Mouse (Mus musculus) forebrain, embryonic 13.5 days (tissue): ENCODE data around the gene Foxl2. TPM values are rescaled to one million over a fixed set of nuclear protein-coding genes. Genes with fewer than 3 reads are reported as not detected.
A peak's percentile ranks its signal among the peaks of the same experiment; 100 is the strongest.

Experiments used
- ATAC-seq: fragments of 200-750 bp; cut with Nextera tagmentation; 2 replicates; pipeline ENCODE4 v1.8.0; 2017
- H3K27ac ChIP-seq: fragments of 300-500 bp; sonication (generic); 2 replicates; pipeline ENCODE4 v1.5.1; 2015; ENCODE audit warnings: inconsistent platforms, mild to moderate bottlenecking, moderate library complexity
- H3K27me3 ChIP-seq: fragments of 300-500 bp; sonication (generic); 2 replicates; pipeline ENCODE4 v1.6.1; 2015; ENCODE audit warnings: mild to moderate bottlenecking, inconsistent platforms
- H3K36me3 ChIP-seq: fragments of 300-500 bp; sonication (generic); 2 replicates; pipeline ENCODE4 v1.6.1; 2015; ENCODE audit warnings: mild to moderate bottlenecking, inconsistent platforms; ENCODE audit not compliant: poor library complexity, severe bottlenecking
- H3K4me1 ChIP-seq: fragments of 300-500 bp; sonication (generic); 2 replicates; pipeline ENCODE4 v1.6.1; 2015; ENCODE audit warnings: inconsistent platforms
- H3K4me2 ChIP-seq: fragments of 300-500 bp; sonication (generic); 2 replicates; pipeline ENCODE4 v1.6.1; 2015; ENCODE audit warnings: inconsistent platforms, mild to moderate bottlenecking, moderate library complexity
- H3K4me3 ChIP-seq: fragments of 300-500 bp; sonication (generic); 2 replicates; pipeline ENCODE4 v1.5.1; 2015; ENCODE audit warnings: mild to moderate bottlenecking, inconsistent platforms
- H3K9ac ChIP-seq: fragments of 300-500 bp; sonication (generic); 2 replicates; pipeline ENCODE4 v1.6.1; 2015; ENCODE audit warnings: mild to moderate bottlenecking, inconsistent platforms
- H3K9me3 ChIP-seq: fragments of 300-500 bp; sonication (generic); replicated peaks from 2 replicates; pipeline ENCODE4 v1.6.1; 2016; ENCODE audit warnings: inconsistent platforms
- WGBS: fragments of 180-500 bp; shearing (Covaris S2); methylation state at CpG from one replicate; pipeline ENCODE4 v1.1.7; 2015; 5-methylcytosine and 5-hydroxymethylcytosine counted together
- polyA plus RNA-seq: library from polyadenylated mRNA; unstranded; fragments of >200 nt; fragmentation: Nextera tagmentation; extraction: Ambion mirVana; gene quantifications from 2 replicates; pipeline ENCODE4 v1.2.1, GENCODE M21; 2015

The Foxl2 gene
- polyA plus RNA-seq, 1 experiment from 2014 or later, result 0.34 TPM

GRCm38 (mm10) chr9:98973101-98973521 is 18.0 kb downstream of the Foxl2 start:
- peak overlapping the region; percentile 33 for H3K4me3 ChIP-seq
- no peaks in the 10 kb centered on the region for H3K36me3 ChIP-seq
- under 1% methylated on average over 40 of the region's 40 CpGs for WGBS
- peak overlapping the region; percentile 34 for H3K9ac ChIP-seq
- peaks cover 11% of the 10 kb centered on the region; the same call in 1 of the 2 replicates for H3K9me3 ChIP-seq
- H3K4me1 ChIP-seq, result peaks cover 9% of the 10 kb centered on the region
- no peak overlapping the region for H3K27ac ChIP-seq
- H3K4me2 ChIP-seq, result peak overlapping the region; percentile 56
- no peak; the same call in 1 of the 2 replicates for ATAC-seq
- peaks cover 93% of the 10 kb centered on the region for H3K27me3 ChIP-seq

GRCm38 (mm10) chr9:98973561-98973960 is 18.5 kb downstream of the Foxl2 start:
- Histone ChIP-seq H3K27ac (no peak overlapping the region), H3K9me3 (peaks cover 11% of the 10 kb centered on the region; the same call in 1 of the 2 replicates), H3K4me1 (peaks cover 9% of the 10 kb centered on the region), H3K36me3 (no peaks in the 10 kb centered on the region), H3K4me3 (peak overlapping the region; percentile 33; the same call in 1 of the 2 replicates), H3K9ac (no peak overlapping the region), H3K4me2 (peak overlapping the region; percentile 56), H3K27me3 (peaks cover 93% of the 10 kb centered on the region)
- no peak for ATAC-seq
- WGBS, result 3% methylated on average over 7 of the region's 7 CpGs

- Histone ChIP-seq H3K4me1 (peaks cover 14% of the 10 kb centered on the region), H3K9me3 (peaks cover 11% of the 10 kb centered on the region; the same call in 1 of the 2 replicates), H3K4me2 (no peak overlapping the region), H3K9ac (no peak overlapping the region), H3K27ac (no peak overlapping the region), H3K36me3 (no peaks in the 10 kb centered on the region), H3K4me3 (no peak overlapping the region), H3K27me3 (peaks cover 83% of the 10 kb centered on the region)
- WGBS, result 33% methylated on average over 2 of the region's 2 CpGs
- no peak for ATAC-seq
Measured at GRCm38 (mm10) chr9:98974898-98975297, 19.8 kb downstream of the Foxl2 start.

- no peaks in the 10 kb centered on the region for H3K36me3 ChIP-seq
- WGBS, result 86% methylated on average over 1 of the region's 1 CpGs
Measured at GRCm38 (mm10) chr9:98976081-98976480, 21.0 kb downstream of the Foxl2 start.

GRCm38 (mm10) chr9:98976520-98976919 is 21.4 kb downstream of the Foxl2 start:
- H3K4me3 ChIP-seq, result no peak overlapping the region
- no peak overlapping the region for H3K9ac ChIP-seq
- ATAC-seq, result no peak
- peaks cover 16% of the 10 kb centered on the region for H3K4me1 ChIP-seq
- H3K4me2 ChIP-seq, result no peak overlapping the region
- no peaks in the 10 kb centered on the region for H3K36me3 ChIP-seq
- peaks cover 67% of the 10 kb centered on the region for H3K27me3 ChIP-seq
- no peaks in the 10 kb centered on the region for H3K9me3 ChIP-seq
- 39% methylated on average over 5 of the region's 5 CpGs for WGBS
- H3K27ac ChIP-seq, result no peak overlapping the region

More at GRCm38 (mm10) chr9:98976081-98976480, 21.0 kb downstream of the Foxl2 start:
- H3K9ac ChIP-seq, result no peak overlapping the region
- no peak overlapping the region for H3K4me3 ChIP-seq
- no peak overlapping the region for H3K4me2 ChIP-seq
- peaks cover 1% of the 10 kb centered on the region; the same call in 1 of the 2 replicates for H3K9me3 ChIP-seq
- H3K4me1 ChIP-seq, result peaks cover 16% of the 10 kb centered on the region
- no peak overlapping the region for H3K27ac ChIP-seq
- ATAC-seq, result no peak
- peaks cover 72% of the 10 kb centered on the region for H3K27me3 ChIP-seq

GRCm38 (mm10) chr9:98979431-98980416 is 24.6 kb downstream of the Foxl2 start:
- Histone ChIP-seq H3K27me3 (peaks cover 51% of the 10 kb centered on the region), H3K9ac (0 out of 2 replicates have a peak overlapping the region, but pooled peaks have one; percentile 32), H3K9me3 (no peaks in the 10 kb centered on the region), H3K4me2 (peak overlapping the region; percentile 57), H3K36me3 (no peaks in the 10 kb centered on the region), H3K4me3 (peak overlapping the region; percentile 31), H3K4me1 (peaks cover 8% of the 10 kb centered on the region; the same call in 1 of the 2 replicates), H3K27ac (no peak overlapping the region)
- peak; percentile 84 for ATAC-seq
- 5% methylated on average over 29 of the region's 29 CpGs for WGBS

- no peaks in the 10 kb centered on the region for H3K36me3 ChIP-seq
- peak within 1 kb of the TSS; percentile 51 for H3K27ac ChIP-seq
- ATAC-seq, result peak; percentile 99
- peak within 1 kb of the TSS; percentile 83 for H3K4me3 ChIP-seq
- H3K9me3 ChIP-seq, result no peaks in the 10 kb centered on the region
- H3K4me1 ChIP-seq, result peaks cover 11% of the 10 kb centered on the region
- peaks cover 16% of the 10 kb centered on the region for H3K27me3 ChIP-seq
- peak within 1 kb of the TSS; percentile 84 for H3K4me2 ChIP-seq
- WGBS, result under 1% methylated on average over 45 of the region's 45 CpGs
- H3K9ac ChIP-seq, result peak within 1 kb of the TSS; percentile 84
Measured at GRCm38 (mm10) chr9:98985800-98986475, 30.9 kb downstream of the Foxl2 start, which contains the start of gene Faim. TSS of gene Faim (plus strand) at chr9:98986373.

GRCm38 (mm10) chr9:98986476-98987096 is 31.5 kb downstream of the Foxl2 start:
- under 1% methylated on average over 48 of the region's 50 CpGs for WGBS
- peak overlapping the region; percentile 83 for H3K4me3 ChIP-seq
- no peaks in the 10 kb centered on the region for H3K36me3 ChIP-seq
- peak overlapping the region; percentile 84 for H3K9ac ChIP-seq
- H3K27me3 ChIP-seq, result peaks cover 16% of the 10 kb centered on the region
- peak; percentile 52 for ATAC-seq
- peaks cover 11% of the 10 kb centered on the region for H3K4me1 ChIP-seq
- no peak overlapping the region; the same call in 1 of the 2 replicates for H3K27ac ChIP-seq
- no peaks in the 10 kb centered on the region for H3K9me3 ChIP-seq
- H3K4me2 ChIP-seq, result peak overlapping the region; percentile 84

- H3K27me3 ChIP-seq, result peaks cover 15% of the 10 kb centered on the region
- H3K27ac ChIP-seq, result no peak overlapping the region
- WGBS, result 51% methylated on average over 9 of the region's 9 CpGs
- no peak for ATAC-seq
- H3K9ac ChIP-seq, result peak overlapping the region; percentile 84
- H3K9me3 ChIP-seq, result no peaks in the 10 kb centered on the region
- H3K4me3 ChIP-seq, result peak overlapping the region; percentile 83
- peaks cover 11% of the 10 kb centered on the region for H3K4me1 ChIP-seq
- no peaks in the 10 kb centered on the region for H3K36me3 ChIP-seq
- peak overlapping the region; percentile 84 for H3K4me2 ChIP-seq
Measured at GRCm38 (mm10) chr9:98987131-98987530, 32.0 kb downstream of the Foxl2 start.

GRCm38 (mm10) chr9:98994103-98994502 is 39.0 kb downstream of the Foxl2 start:
- WGBS, result 86% methylated on average over 4 of the region's 4 CpGs
- Histone ChIP-seq H3K9ac (no peak overlapping the region), H3K4me3 (no peak overlapping the region), H3K36me3 (peaks cover 30% of the 10 kb centered on the region; the same call in 1 of the 2 replicates), H3K4me2 (no peak overlapping the region), H3K4me1 (no peaks in the 10 kb centered on the region), H3K27ac (no peak overlapping the region), H3K9me3 (no peaks in the 10 kb centered on the region), H3K27me3 (no peaks in the 10 kb centered on the region)
- no peak for ATAC-seq

- no peak for ATAC-seq
- H3K4me2 ChIP-seq, result no peak overlapping the region
- H3K9me3 ChIP-seq, result no peaks in the 10 kb centered on the region
- WGBS, result 78% methylated on average over 9 of the region's 9 CpGs
- peaks cover 47% of the 10 kb centered on the region for H3K36me3 ChIP-seq
- no peaks in the 10 kb centered on the region for H3K27me3 ChIP-seq
- H3K4me1 ChIP-seq, result no peaks in the 10 kb centered on the region
- H3K4me3 ChIP-seq, result no peak overlapping the region
- no peak overlapping the region for H3K9ac ChIP-seq
- H3K27ac ChIP-seq, result no peak overlapping the region
Measured at GRCm38 (mm10) chr9:98999881-99000339, 44.8 kb downstream of the Foxl2 start.
